Mouse (Mus musculus) liver, embryonic 14.5 days (tissue): ENCODE measurements around the gene Klhl3.

Experiments
- CTCF ChIP-seq: IDR thresholded peaks from 2 replicates; pipeline ENCODE4 v1.5.1; 2016; ENCODE audit warnings: antibody characterized with exemption, low read depth, control low read depth
- EP300 ChIP-seq: IDR thresholded peaks from 2 replicates; pipeline ENCODE4 v1.6.1; 2016; ENCODE audit warnings: antibody characterized with exemption, low read depth

GRCm38 (mm10) chr13:58043278-58043677, 70.1 kb downstream of the Klhl3 start:
- TF ChIP-seq CTCF (no peak), EP300 (no peak)
